Mouse (Mus musculus): ENCODE measurements around the gene Cmtm4.

- TF ChIP-seq CTCF (IDR thresholded peaks at IDR 0.05; ENCODE audit: borderline replicate concordance, insufficient read depth, low read depth, low read length) (no peak), POLR2A (IDR thresholded peaks at IDR 0.05; ENCODE audit: borderline replicate concordance, insufficient read depth, low read length) (no peak)
These were observed 21.3 kb downstream of the Cmtm4 start for GRCm38 (mm10) chr8:104374269-104374668.
